Comparison of ENCODE assay signal across 15 mouse cellular contexts in genomic region chr3:9398271-9398670, GRCm38 (mm10).
A peak's percentile ranks its signal among the peaks of the same experiment; 100 is the strongest.
DNase-seq lines count a peak whose midpoint lies in the region; ATAC-seq and TF ChIP-seq lines count a peak whose summit lies in the region.
"Had no signal": no experiment of that assay in that cellular context is flagged by ENCODE, and none has a peak within 500 bp of the region (broad histone marks: within the 10 kb centered on the region; RNA-seq: fewer than 3 reads in every experiment).

No protein-coding gene starts in this region.

- 44% methylated on average over 5 of the region's 5 CpGs for WGBS in heart, postnatal 0 days

- H3K27me3 ChIP-seq in heart, postnatal 0 days (ENCODE audit: control insufficient read depth, insufficient read depth, low read length) = no peaks in the 10 kb centered on the region
- H3K27me3 ChIP-seq: embryonic facial prominence, embryonic 15.5 days; midbrain, embryonic 15.5 days had no signal

- H3K4me3 ChIP-seq in heart, postnatal 0 days (ENCODE audit: low read depth, low read length) = no peak overlapping the region
- H3K4me3 ChIP-seq in left cerebral cortex, adult 2 months = no peak overlapping the region
- H3K4me3 ChIP-seq: embryonic facial prominence, embryonic 15.5 days; midbrain, embryonic 15.5 days had no signal

- H3K9me3 ChIP-seq in heart, postnatal 0 days (replicated peaks; ENCODE audit: control insufficient read depth, low read length) = no peaks in the 10 kb centered on the region
- H3K9me3 ChIP-seq: embryonic facial prominence, embryonic 15.5 days; G1E; midbrain, embryonic 15.5 days had no signal

- no peak for DNase-seq in heart, postnatal 0 days (ENCODE audit: low spot score)
- DNase-seq in heart, adult 8-10 months (ENCODE audit: low spot score) = no peak
- peak; percentile 62 for DNase-seq in ES-CJ7 (ENCODE audit: low read depth, low spot score)
- DNase-seq in ovary, postnatal 14 days (ENCODE audit: low spot score) = no peak
- no peak for DNase-seq in gastrocnemius, adult 8-10 months (ENCODE audit: low spot score in 2 of 2)
- no peak for DNase-seq in left cerebral cortex, adult 2 months (ENCODE audit: extremely low spot score in 1 of 2, low spot score in 2 of 2)
- DNase-seq: cerebellum, adult 9-10 months; kidney, postnatal 10 days; right cerebral cortex, postnatal 25 days had no signal

- no peak overlapping the region for H3K4me2 ChIP-seq in heart, postnatal 0 days (ENCODE audit: low read depth, low read length)
- H3K4me2 ChIP-seq: embryonic facial prominence, embryonic 15.5 days; midbrain, embryonic 15.5 days had no signal

- H3K9ac ChIP-seq in heart, postnatal 0 days (replicated peaks; ENCODE audit: low read depth, low read length) = no peak overlapping the region
- H3K9ac ChIP-seq: embryonic facial prominence, embryonic 15.5 days; midbrain, embryonic 15.5 days had no signal

- H3K27ac ChIP-seq in heart, postnatal 0 days (ENCODE audit: low read depth) = no peak overlapping the region
- H3K27ac ChIP-seq in left cerebral cortex, adult 2 months = no peak overlapping the region
- H3K27ac ChIP-seq: embryonic facial prominence, embryonic 15.5 days; midbrain, embryonic 15.5 days had no signal

- TF ChIP-seq CTCF in heart, postnatal 0 days (IDR thresholded peaks at IDR 0.05; ENCODE audit: low read depth) = no peak
- no peak for TF ChIP-seq CTCF in left cerebral cortex, adult 2 months (IDR thresholded peaks at IDR 0.05)

- intact Hi-C loops in left cerebral cortex, adult 2 months (cut with DNase I) = no loop called here

- no peaks in the 10 kb centered on the region for H3K36me3 ChIP-seq in heart, postnatal 0 days (replicated peaks; ENCODE audit: control insufficient read depth, insufficient read depth, low read length)
- H3K36me3 ChIP-seq: embryonic facial prominence, embryonic 15.5 days; G1E; midbrain, embryonic 15.5 days had no signal

- TF ChIP-seq EP300 in heart, postnatal 0 days (IDR thresholded peaks at IDR 0.05; ENCODE audit: low read depth) = no peak

- ATAC-seq in heart, postnatal 0 days (ENCODE audit: insufficient read depth, low read depth) = peak; percentile 32; the same call in 1 of the 2 replicates
- peak; percentile 47 for ATAC-seq in granulocyte monocyte progenitor cell, adult 5-6 weeks (replicated peaks; ENCODE audit: poor library complexity, severe bottlenecking)
- ATAC-seq: activated CD4-positive, CD25-positive, alpha-beta regulatory T cell, adult 4 months; inflammation-experienced regulatory T-cells, adult 6 months; midbrain, embryonic 15.5 days had no signal

- peaks cover 12% of the 10 kb centered on the region; the same call in 1 of the 2 replicates for H3K4me1 ChIP-seq in heart, postnatal 0 days (ENCODE audit: control insufficient read depth, insufficient read depth)
